In the genomic region with DNA sequence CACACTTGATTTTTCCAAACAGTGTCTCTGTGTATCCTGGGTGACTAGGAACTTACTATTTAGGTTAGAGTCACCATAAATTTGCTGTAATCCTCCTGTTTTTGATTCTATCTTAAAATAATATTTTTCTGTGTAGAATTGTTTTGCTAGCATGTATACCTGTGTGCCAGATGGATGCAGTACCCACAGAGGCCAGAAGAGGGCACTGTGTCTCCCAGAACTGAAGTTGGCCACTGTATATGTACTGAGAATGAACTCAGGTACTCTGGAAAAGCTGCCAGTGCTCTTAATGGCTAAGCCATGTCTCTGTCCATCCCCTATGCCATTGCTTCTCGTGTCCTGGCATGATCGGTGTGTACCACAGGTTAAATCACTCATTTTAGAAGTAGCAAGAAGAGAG, we compare ENCODE assay signal across 8 mouse cellular contexts. TPM values are rescaled to one million over a fixed set of nuclear protein-coding genes. Genes with fewer than 3 reads are reported as not detected.
DNase-seq lines count a peak whose midpoint lies in the region; ATAC-seq and TF ChIP-seq lines count a peak whose summit lies in the region.
"Had no signal": no experiment of that assay in that cellular context is flagged by ENCODE, and none has a peak within 500 bp of the region (broad histone marks: within the 10 kb centered on the region; RNA-seq: fewer than 3 reads in every experiment).

No protein-coding gene starts in this region.

- H3K4me1 ChIP-seq in midbrain, embryonic 10.5 days: no peaks in the 10 kb centered on the region
- H3K4me1 ChIP-seq in midbrain, embryonic 16.5 days (ENCODE audit: control insufficient read depth, insufficient read depth, low read length): no peaks in the 10 kb centered on the region
- H3K4me1 ChIP-seq in liver, postnatal 0 days (ENCODE audit: insufficient read depth): no peaks in the 10 kb centered on the region
- H3K4me1 ChIP-seq: neural tube, embryonic 13.5 days had no signal

- no peak overlapping the region for H3K4me2 ChIP-seq in midbrain, embryonic 16.5 days (ENCODE audit: low read length)
- no peak overlapping the region for H3K4me2 ChIP-seq in liver, postnatal 0 days (ENCODE audit: low read depth, low read length)
- H3K4me2 ChIP-seq: neural tube, embryonic 13.5 days had no signal

- no peaks in the 10 kb centered on the region for H3K27me3 ChIP-seq in midbrain, embryonic 10.5 days (ENCODE audit: low read depth, poor library complexity, severe bottlenecking)
- H3K27me3 ChIP-seq in midbrain, embryonic 16.5 days (ENCODE audit: control insufficient read depth, insufficient read depth, low read depth, low read length): no peaks in the 10 kb centered on the region
- no peaks in the 10 kb centered on the region for H3K27me3 ChIP-seq in liver, postnatal 0 days (ENCODE audit: insufficient read depth, low read length)
- H3K27me3 ChIP-seq: neural tube, embryonic 13.5 days had no signal

- no peak for ATAC-seq in midbrain, embryonic 16.5 days
- peak; percentile 54 for ATAC-seq in activated CD4-positive, CD25-positive, alpha-beta regulatory T cell, adult 4 months
- no peak for ATAC-seq in liver, postnatal 0 days

- H3K9ac ChIP-seq in midbrain, embryonic 16.5 days (ENCODE audit: low read depth, low read length): no peak overlapping the region
- no peak overlapping the region for H3K9ac ChIP-seq in liver, postnatal 0 days (replicated peaks)
- H3K9ac ChIP-seq: neural tube, embryonic 13.5 days had no signal

- intact Hi-C loops in heart, postnatal 10 days (cut with DNase I): no loop called here

- no peak overlapping the region for H3K27ac ChIP-seq in midbrain, embryonic 10.5 days (replicated peaks)
- H3K27ac ChIP-seq in midbrain, embryonic 16.5 days (ENCODE audit: low read length): no peak overlapping the region
- H3K27ac ChIP-seq in liver, postnatal 0 days (ENCODE audit: low read depth): no peak overlapping the region
- H3K27ac ChIP-seq: neural tube, embryonic 13.5 days had no signal

- no peaks in the 10 kb centered on the region for H3K9me3 ChIP-seq in midbrain, embryonic 10.5 days (replicated peaks)
- H3K9me3 ChIP-seq in midbrain, embryonic 16.5 days (replicated peaks; ENCODE audit: control insufficient read depth, low read length, poor library complexity, severe bottlenecking): no peaks in the 10 kb centered on the region
- H3K9me3 ChIP-seq in liver, postnatal 0 days (ENCODE audit: low read length): no peaks in the 10 kb centered on the region
- H3K9me3 ChIP-seq: neural tube, embryonic 13.5 days had no signal

- H3K36me3 ChIP-seq in midbrain, embryonic 10.5 days: peaks cover 8% of the 10 kb centered on the region
- no peaks in the 10 kb centered on the region for H3K36me3 ChIP-seq in midbrain, embryonic 16.5 days (ENCODE audit: control insufficient read depth, insufficient read depth, low read length)
- H3K36me3 ChIP-seq in liver, postnatal 0 days (replicated peaks; ENCODE audit: insufficient read depth, low read length): no peaks in the 10 kb centered on the region

- DNase-seq in midbrain, embryonic 10.5 days (ENCODE audit: low spot score): peak; percentile 26
- peak; percentile 10 for DNase-seq in cerebellum, adult 9-11 months
- peak; percentile 32 to 65 for DNase-seq in heart, postnatal 10 days
- DNase-seq in liver, postnatal 0 days: peak; percentile 70
- DNase-seq in skeletal muscle tissue, adult 2 months (ENCODE audit: low read depth, low spot score): peak; percentile 17

- 77% methylated on average over 2 of the region's 2 CpGs for WGBS in midbrain, embryonic 10.5 days
- WGBS in midbrain, embryonic 16.5 days: 58% methylated on average over 2 of the region's 2 CpGs
- 65% methylated on average over 2 of the region's 2 CpGs for WGBS in liver, postnatal 0 days (ENCODE audit: insufficient replicate concordance)

- TF ChIP-seq CTCF in liver, postnatal 0 days (IDR thresholded peaks at IDR 0.05; ENCODE audit: low read depth): peak; percentile 83

- TF ChIP-seq EP300 in liver, postnatal 0 days (IDR thresholded peaks at IDR 0.05; ENCODE audit: low read depth): no peak

- H3K4me3 ChIP-seq in midbrain, embryonic 10.5 days: no peak overlapping the region
- H3K4me3 ChIP-seq in midbrain, embryonic 16.5 days (ENCODE audit: low read depth, low read length): no peak overlapping the region
- H3K4me3 ChIP-seq in liver, postnatal 0 days (ENCODE audit: low read depth, low read length): no peak overlapping the region
- H3K4me3 ChIP-seq: neural tube, embryonic 13.5 days had no signal

RNA-seq across cellular contexts. Expression of a gene that starts 28.8 kb away (rescaled TPM):
- 49.2 and 52.9 TPM in 2 replicates for polyA plus RNA-seq in midbrain, embryonic 10.5 days (2016; fragmentation: Nextera tagmentation; extraction: Ambion mirVana)
- polyA plus RNA-seq in midbrain, embryonic 16.5 days (2015; fragmentation: Nextera tagmentation; extraction: Ambion mirVana): 41.2 and 43.8 TPM in 2 replicates
- polyA plus RNA-seq in activated CD4-positive, CD25-positive, alpha-beta regulatory T cell, adult 4 months (2017; shearing (Covaris generic)): 10 to 100 TPM; 19.6 to 26.6 TPM
- total RNA-seq in heart, postnatal 10 days (2021): 10 to 100 TPM; 31.7 to 41.2 TPM
- polyA plus RNA-seq in liver, postnatal 0 days (2015; fragmentation: Nextera tagmentation; extraction: Ambion mirVana): 19.8 and 21.5 TPM in 2 replicates

Comparison
In these comparisons a context has a peak if more than half of its experiments do, and no peak if none do; other contexts are left out.
1. DNase-seq: peak in every context shown above with its lines; median percentile 70 in liver, postnatal 0 days; 48 in heart, postnatal 10 days; 26 in midbrain, embryonic 10.5 days; 17 in skeletal muscle tissue, adult 2 months; 10 in cerebellum, adult 9-11 months.